In genomic region chr4:84151971-84152450, GRCm38 (mm10) we compare ENCODE assay signal across 16 mouse cellular contexts.
DNase-seq lines count a peak whose midpoint lies in the region; ATAC-seq and TF ChIP-seq lines count a peak whose summit lies in the region.
"Had no signal": no experiment of that assay in that cellular context is flagged by ENCODE, and none has a peak within 500 bp of the region (broad histone marks: within the 10 kb centered on the region; RNA-seq: fewer than 3 reads in every experiment).

No protein-coding gene starts in this region.

- peak; percentile 47 for ATAC-seq in frontal cortex, adult (ENCODE audit: low TSS enrichment)
- ATAC-seq in neural tube, embryonic 13.5 days (ENCODE audit: low read depth) = peak; percentile 49
- ATAC-seq in hindbrain, postnatal 0 days = peak; percentile 16; the same call in 1 of the 2 replicates
- peak; percentile 30; the same call in 1 of the 2 replicates for ATAC-seq in stomach, embryonic 15.5 days (ENCODE audit: insufficient read depth, low FRiP score, low read depth)
- ATAC-seq: midbrain, embryonic 16.5 days had no signal

- 29% methylated on average over 6 of the region's 6 CpGs for WGBS in neural tube, embryonic 13.5 days
- 43% methylated on average over 6 of the region's 6 CpGs for WGBS in hindbrain, postnatal 0 days
- WGBS in stomach, embryonic 15.5 days = 22% methylated on average over 6 of the region's 6 CpGs

- DNase-seq in frontal cortex, postnatal 36 days (ENCODE audit: low spot score in 2 of 2) = no peak
- no peak for DNase-seq in neural tube, embryonic 10.5 days (ENCODE audit: extremely low spot score, low spot score)
- DNase-seq in hindbrain, postnatal 0 days (ENCODE audit: low spot score) = peak; percentile 23
- no peak for DNase-seq in thymus, postnatal 0 days (ENCODE audit: low spot score)
- no peak for DNase-seq in layer of hippocampus, postnatal 10 days (ENCODE audit: low spot score in 2 of 2)
- DNase-seq: B cell, adult 2 months; cerebellum, adult 18-20 months; heart, adult 2 months; heart, postnatal 14 days; thymus, postnatal 4 days had no signal

- peak overlapping the region; percentile 49; the same call in 1 of the 2 replicates for H3K27ac ChIP-seq in neural tube, embryonic 13.5 days (replicated peaks)
- H3K27ac ChIP-seq in hindbrain, postnatal 0 days = no peak overlapping the region
- H3K27ac ChIP-seq in stomach, embryonic 15.5 days = 0 out of 2 replicates have a peak overlapping the region, but pooled peaks have one; percentile 23
- H3K27ac ChIP-seq: heart, adult 2 months; kidney, embryonic 15.5 days; macrophage had no signal

- H3K4me1 ChIP-seq in neural tube, embryonic 13.5 days (replicated peaks) = peaks cover 29% of the 10 kb centered on the region
- 0 out of 2 replicates have a peak, but pooled peaks cover 3% of the 10 kb centered on the region for H3K4me1 ChIP-seq in hindbrain, postnatal 0 days (ENCODE audit: insufficient read depth, low read length)
- H3K4me1 ChIP-seq in stomach, embryonic 15.5 days = 0 out of 2 replicates have a peak, but pooled peaks cover 12% of the 10 kb centered on the region

- H3K27me3 ChIP-seq in neural tube, embryonic 13.5 days = no peaks in the 10 kb centered on the region
- no peaks in the 10 kb centered on the region for H3K27me3 ChIP-seq in hindbrain, postnatal 0 days (ENCODE audit: insufficient read depth, low read length)
- no peaks in the 10 kb centered on the region for H3K27me3 ChIP-seq in stomach, embryonic 15.5 days (replicated peaks)
- H3K27me3 ChIP-seq: kidney, embryonic 15.5 days had no signal

- no peaks in the 10 kb centered on the region for H3K9me3 ChIP-seq in neural tube, embryonic 13.5 days
- H3K9me3 ChIP-seq in hindbrain, postnatal 0 days (ENCODE audit: low read length) = no peaks in the 10 kb centered on the region
- H3K9me3 ChIP-seq in stomach, embryonic 15.5 days = no peaks in the 10 kb centered on the region
- H3K9me3 ChIP-seq: kidney, embryonic 15.5 days had no signal

- H3K36me3 ChIP-seq in neural tube, embryonic 13.5 days = no peaks in the 10 kb centered on the region
- no peaks in the 10 kb centered on the region for H3K36me3 ChIP-seq in hindbrain, postnatal 0 days (ENCODE audit: insufficient read depth, low read length)
- H3K36me3 ChIP-seq in stomach, embryonic 15.5 days = no peaks in the 10 kb centered on the region
- H3K36me3 ChIP-seq: kidney, embryonic 15.5 days had no signal

- no peak for TF ChIP-seq CTCF in hindbrain, postnatal 0 days (IDR thresholded peaks at IDR 0.05; ENCODE audit: low read depth)

- no peak overlapping the region for H3K9ac ChIP-seq in neural tube, embryonic 13.5 days
- H3K9ac ChIP-seq in hindbrain, postnatal 0 days (replicated peaks; ENCODE audit: low read length) = no peak overlapping the region
- H3K9ac ChIP-seq in stomach, embryonic 15.5 days = no peak overlapping the region
- H3K9ac ChIP-seq: kidney, embryonic 15.5 days had no signal

- H3K4me3 ChIP-seq in neural tube, embryonic 13.5 days = no peak overlapping the region
- no peak overlapping the region for H3K4me3 ChIP-seq in hindbrain, postnatal 0 days (ENCODE audit: low read length)
- no peak overlapping the region for H3K4me3 ChIP-seq in stomach, embryonic 15.5 days (replicated peaks)
- H3K4me3 ChIP-seq: heart, adult 2 months; kidney, embryonic 15.5 days had no signal

- H3K4me2 ChIP-seq in neural tube, embryonic 13.5 days = no peak overlapping the region
- no peak overlapping the region for H3K4me2 ChIP-seq in hindbrain, postnatal 0 days (ENCODE audit: low read depth, low read length)
- no peak overlapping the region for H3K4me2 ChIP-seq in stomach, embryonic 15.5 days
- H3K4me2 ChIP-seq: kidney, embryonic 15.5 days had no signal
